Mouse (Mus musculus) common myeloid progenitor, adult 5-6 weeks (primary cell): ENCODE measurements around the gene Lrrn4cl. TPM values are rescaled to one million over a fixed set of nuclear protein-coding genes. Genes with fewer than 3 reads are reported as not detected.
"Not testable (repeated sequence)": the region's sequence is repeated elsewhere in the genome, so short reads cannot be mapped to it uniquely, and the experiment has no call there.

ENCODE experiments used
- ATAC-seq: replicated peaks from 2 replicates; pipeline ENCODE4 v1.8.0; 2016; ENCODE audit warnings: low read depth, mild to moderate bottlenecking, moderate TSS enrichment, inconsistent platforms; ENCODE audit not compliant: poor library complexity, severe bottlenecking
- total RNA-seq: library from RNA; stranded (forward); fragments of 200-1000, 187-1606 nt; gene quantifications from 2 replicates; pipeline ENCODE4 v1.2.3, GENCODE M21; 2017

Gene Lrrn4cl
- total RNA-seq, 1 experiment from 2014 or later = 0.73 TPM

- no peak for ATAC-seq
Measured at GRCm38 (mm10) chr19:8872266-8872840, 21.8 kb downstream of the Lrrn4cl start.

- ATAC-seq = no peak
Measured at GRCm38 (mm10) chr19:8875031-8875430, 24.5 kb downstream of the Lrrn4cl start.

GRCm38 (mm10) chr19:8880311-8881033 is 29.9 kb downstream of the Lrrn4cl start, which contains the start of gene Uqcc3:
Gene Uqcc3, minus strand, starts transcription at chr19:8880923.
- peak; percentile 99 for ATAC-seq

GRCm38 (mm10) chr19:8881034-8881392 is 30.4 kb downstream of the Lrrn4cl start:
- ATAC-seq = peak; percentile 23

- no peak for ATAC-seq
Measured at GRCm38 (mm10) chr19:8883616-8884015, 33.0 kb downstream of the Lrrn4cl start, which contains the start of the genes Lbhd1 and Gm49403. Gene Lbhd1, plus strand, starts transcription at chr19:8883732. Gene Gm49403, plus strand, starts transcription at chr19:8883930.

- no peak for ATAC-seq
Measured at GRCm38 (mm10) chr19:8886916-8887584, 36.5 kb downstream of the Lrrn4cl start.

GRCm38 (mm10) chr19:8887585-8888463 is 37.3 kb downstream of the Lrrn4cl start:
- ATAC-seq = no peak

GRCm38 (mm10) chr19:8888511-8889385 is 38.2 kb downstream of the Lrrn4cl start, which contains the start of the genes 1810009A15Rik and Gm49416:
Gene 1810009A15Rik, plus strand, starts transcription at chr19:8888853.
Gene Gm49416, plus strand, starts transcription at chr19:8888926.
- ATAC-seq = peak; percentile 89

- ATAC-seq = peak; percentile 53
Measured at GRCm38 (mm10) chr19:8892829-8893766, 42.5 kb downstream of the Lrrn4cl start, which contains the start of gene Ints5. Gene Ints5, plus strand, starts transcription at chr19:8893005.

- no peak for ATAC-seq
Measured at GRCm38 (mm10) chr19:8895397-8895960, 44.9 kb downstream of the Lrrn4cl start.

- ATAC-seq = not testable (repeated sequence)
Measured at GRCm38 (mm10) chr19:8896231-8896630, 45.7 kb downstream of the Lrrn4cl start.

GRCm38 (mm10) chr19:8897211-8897864 is 46.8 kb downstream of the Lrrn4cl start:
- peak; percentile 3; the same call in 1 of the 2 replicates for ATAC-seq

- peak; percentile 98 for ATAC-seq
Measured at GRCm38 (mm10) chr19:8897865-8898495, 47.4 kb downstream of the Lrrn4cl start, which contains the start of gene Ganab. Gene Ganab, plus strand, starts transcription at chr19:8898071.

GRCm38 (mm10) chr19:8898576-8898975 is 48.0 kb downstream of the Lrrn4cl start:
- ATAC-seq = no peak

GRCm38 (mm10) chr19:8899079-8899478 is 48.5 kb downstream of the Lrrn4cl start:
- no peak for ATAC-seq

- no peak for ATAC-seq
Measured at GRCm38 (mm10) chr19:8903412-8903811, 52.8 kb downstream of the Lrrn4cl start.
